Mouse (Mus musculus) left cerebral cortex, adult 2 months (tissue): ENCODE data around the gene Rnaseh1. TPM values are rescaled to one million over a fixed set of nuclear protein-coding genes. Genes with fewer than 3 reads are reported as not detected.

Source experiments
- DNase-seq, 2 experiments: peaks; one replicate each; pipeline ENCODE4 v3.0.0; 2021 to 2022; ENCODE audit warnings: low spot score in 2 of 2, mixed read lengths in 1 of 2; ENCODE audit errors: extremely low spot score in 1 of 2
- H3K27ac ChIP-seq: fragments of 200-600 bp; 2 replicates; pipeline ENCODE4 v1.8.1; 2022
- H3K4me3 ChIP-seq: fragments of 200-600 bp; 2 replicates; pipeline ENCODE4 v1.8.1; 2022
- CTCF ChIP-seq: fragments of 200-600 bp; IDR thresholded peaks from 2 replicates; pipeline ENCODE4 v1.8.1; 2022; ENCODE audit warnings: antibody characterized with exemption, mild to moderate bottlenecking, moderate library complexity
- intact Hi-C: fragments of 180-260 bp; cut with DNase I; formaldehyde crosslinking; loops from one replicate; pipeline ENCODE4 v1.15.1; 2025
- total RNA-seq, 2 experiments: library from RNA; stranded (reverse); gene quantifications; 2 replicates each; pipeline ENCODE4 v1.2.3; 2021

Gene Rnaseh1
- total RNA-seq, 2 experiments from 2014 or later, result 13.4 to 13.6 TPM

DNA sequence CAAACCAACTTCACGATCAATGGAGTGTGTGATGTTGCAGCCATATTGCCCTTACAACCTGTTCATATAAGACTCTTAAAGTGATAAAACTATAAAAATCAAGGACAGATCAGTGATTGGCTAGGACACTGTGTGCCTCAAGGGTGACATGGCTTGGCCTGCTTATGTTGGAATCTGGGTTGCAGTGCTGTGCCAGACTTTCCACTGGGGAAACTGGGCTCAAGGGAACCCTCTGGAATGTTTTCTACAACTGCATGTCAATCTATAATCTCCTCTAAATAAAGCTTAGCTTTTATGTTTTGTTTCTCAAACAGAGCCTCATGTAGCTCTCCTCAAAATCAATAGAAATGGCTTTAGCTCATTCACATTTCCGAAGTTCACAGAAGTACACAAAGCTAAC lies 25.2 kb upstream of the Rnaseh1 start:
- TF ChIP-seq CTCF, result no peak
- no peak overlapping the region for H3K27ac ChIP-seq
- H3K4me3 ChIP-seq, result no peak overlapping the region
- DNase-seq, result no peak
- intact Hi-C loops, result no loop called here

- no peak overlapping the region for H3K27ac ChIP-seq
Measured at GRCm38 (mm10) chr12:28625407-28625806, 24.0 kb upstream of the Rnaseh1 start.

GRCm38 (mm10) chr12:28627092-28627491 lies 22.3 kb upstream of the Rnaseh1 start:
- Histone ChIP-seq H3K4me3 (no peak overlapping the region), H3K27ac (no peak overlapping the region)
- intact Hi-C loops, result no loop called here
- DNase-seq, result no peak
- TF ChIP-seq CTCF, result no peak

More at GRCm38 (mm10) chr12:28625407-28625806, 24.0 kb upstream of the Rnaseh1 start:
- no peak overlapping the region for H3K4me3 ChIP-seq
- DNase-seq, result no peak
- intact Hi-C loops, result no loop called here
- no peak for TF ChIP-seq CTCF

DNA sequence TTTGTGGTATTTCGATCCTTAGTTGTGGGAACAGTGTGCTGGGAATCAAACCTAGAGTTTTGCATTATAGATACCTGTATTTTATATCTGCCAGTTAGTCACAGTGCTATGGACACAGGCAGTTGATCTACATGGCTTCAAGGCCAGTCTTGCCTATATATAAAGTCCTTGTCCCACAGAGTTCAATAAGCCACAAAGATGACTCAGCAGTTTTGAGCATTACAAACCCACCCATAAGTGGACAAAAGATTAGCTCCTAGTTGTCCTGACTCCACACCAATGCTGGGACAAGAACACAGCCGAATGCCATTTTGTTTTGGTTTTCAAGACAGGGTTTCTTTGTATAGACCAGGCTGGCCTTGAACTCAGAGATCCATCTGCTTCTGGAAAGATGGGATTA lies 21.0 kb upstream of the Rnaseh1 start:
- Histone ChIP-seq H3K4me3 (no peak overlapping the region), H3K27ac (no peak overlapping the region)
- intact Hi-C loops, result no loop called here
- TF ChIP-seq CTCF, result no peak
- DNase-seq, result no peak

- peak overlapping the region; percentile 90 for H3K27ac ChIP-seq
- intact Hi-C loops, result loop anchor here (5.0 kb wide), 1 partner anchor 43 kb away; no protein-coding TSS in a partner anchor
- no peak for DNase-seq
- no peak for TF ChIP-seq CTCF
- peak overlapping the region; percentile 79 for H3K4me3 ChIP-seq
Measured at GRCm38 (mm10) chr12:28635058-28635534, 14.3 kb upstream of the Rnaseh1 start.

- intact Hi-C loops, result loop anchor here (1.0 to 5.0 kb wide), 3 partner anchors 13 to 114 kb away; partner anchors contain the start of genes Rnaseh1 and Trappc12
- no peak for TF ChIP-seq CTCF
- H3K27ac ChIP-seq, result peak within 1 kb of the TSS; percentile 90
- peak; percentile 92 to 93 for DNase-seq
- peak within 1 kb of the TSS; percentile 79 for H3K4me3 ChIP-seq
Measured at GRCm38 (mm10) chr12:28635535-28636476, 13.6 kb upstream of the Rnaseh1 start, which contains the start of gene Rps7. Gene Rps7, minus strand, starts transcription at chr12:28635953.

DNA sequence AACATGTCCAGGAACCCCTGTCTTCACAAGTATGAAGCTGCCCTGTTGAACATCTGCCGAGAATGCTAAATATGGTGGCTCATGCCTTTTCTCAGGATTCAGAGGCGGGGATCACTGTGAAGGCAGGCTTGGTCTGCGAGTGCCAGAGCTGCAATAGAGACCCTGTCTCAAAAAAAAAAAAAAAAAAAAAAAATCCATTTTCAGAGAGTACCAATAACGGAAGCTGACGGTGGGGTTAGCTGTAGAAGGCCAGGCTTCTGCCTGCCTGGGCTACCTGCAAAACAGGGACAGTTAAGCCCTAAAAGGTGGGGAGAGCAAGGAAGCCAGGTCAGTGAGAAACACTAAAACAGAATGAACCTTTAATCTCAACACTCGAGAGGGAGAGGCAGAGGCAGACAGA lies 12.9 kb upstream of the Rnaseh1 start:
- no peak for TF ChIP-seq CTCF
- H3K4me3 ChIP-seq, result no peak overlapping the region; the same call in 1 of the 2 replicates
- no peak for DNase-seq
- intact Hi-C loops, result loop anchor here (1.0 to 5.0 kb wide), 3 partner anchors 13 to 114 kb away; partner anchors contain the start of genes Rnaseh1 and Trappc12
- no peak overlapping the region for H3K27ac ChIP-seq

DNA sequence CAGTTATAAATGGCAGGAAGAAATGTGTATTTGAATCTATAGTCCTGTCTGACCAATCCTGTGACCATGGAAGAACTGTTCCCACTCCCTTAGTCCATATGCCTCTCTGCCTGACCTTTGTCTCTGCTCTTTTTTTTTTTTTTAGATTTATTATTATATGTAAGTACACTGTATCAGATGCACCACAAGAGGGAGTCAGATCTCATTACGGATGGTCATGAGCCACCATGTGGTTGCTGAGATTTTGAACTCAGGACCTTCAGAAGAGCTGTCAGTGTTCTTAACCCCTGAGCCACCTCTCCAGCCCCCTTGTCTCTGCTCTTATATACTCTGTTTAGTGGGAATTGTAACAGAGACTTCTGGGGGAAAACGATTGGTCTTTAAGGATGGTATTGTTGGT lies 10.6 kb upstream of the Rnaseh1 start:
- TF ChIP-seq CTCF, result no peak; the same call in 1 of the 2 replicates

GRCm38 (mm10) chr12:28662628-28663027 lies 13.2 kb downstream of the Rnaseh1 start:
- no peak for DNase-seq
- TF ChIP-seq CTCF, result no peak
- Histone ChIP-seq H3K4me3 (no peak overlapping the region), H3K27ac (no peak overlapping the region)
- intact Hi-C loops, result no loop called here

More for the DNA sequence above, 10.6 kb upstream of the Rnaseh1 start:
- intact Hi-C loops, result loop anchor here (5.0 kb wide), 1 partner anchor 46 kb away; no protein-coding TSS in a partner anchor
- Histone ChIP-seq H3K27ac (no peak overlapping the region), H3K4me3 (no peak overlapping the region)
- DNase-seq, result no peak

DNA sequence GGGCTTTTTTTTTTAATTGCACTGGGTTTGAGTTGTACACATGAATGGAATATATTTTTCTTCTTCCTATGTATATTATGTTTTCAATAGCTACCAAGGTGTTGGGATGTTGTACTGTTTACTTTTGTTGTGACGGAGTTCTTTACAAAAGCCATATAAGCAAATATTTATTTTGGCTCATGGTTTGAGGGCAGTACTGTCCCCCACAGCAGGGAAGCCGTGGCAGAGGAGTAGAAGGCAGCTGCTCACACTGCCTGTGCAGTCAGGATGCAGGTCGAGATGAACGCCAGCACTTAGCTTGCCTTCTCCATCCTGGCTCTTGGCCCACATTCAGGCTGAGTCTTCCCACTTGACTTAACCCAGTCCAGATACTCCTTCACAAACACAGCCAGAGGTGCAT lies 17.3 kb downstream of the Rnaseh1 start:
- no peak for DNase-seq
- intact Hi-C loops, result no loop called here
- no peak overlapping the region for H3K27ac ChIP-seq
- no peak for TF ChIP-seq CTCF
- no peak overlapping the region for H3K4me3 ChIP-seq

DNA sequence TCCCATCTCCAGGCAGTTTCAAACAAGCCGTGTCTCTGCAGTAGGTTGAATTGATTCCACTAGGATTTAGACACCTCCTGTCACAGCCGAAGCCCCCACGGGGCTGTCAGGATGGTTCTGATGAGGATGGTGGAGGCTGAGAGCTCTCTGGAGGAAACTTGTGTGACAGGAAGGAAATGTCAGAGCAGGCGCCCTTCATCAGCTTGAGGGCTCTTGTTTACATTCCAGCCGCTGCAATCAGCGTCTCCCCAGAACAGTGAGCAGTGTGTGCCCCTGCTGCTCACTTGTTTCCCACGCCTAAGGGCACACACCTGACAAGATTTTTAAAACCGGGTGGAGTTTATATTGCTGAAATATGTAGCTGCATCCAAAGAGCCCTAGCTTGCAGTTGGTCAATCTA lies 17.9 kb downstream of the Rnaseh1 start:
- intact Hi-C loops, result no loop called here
- no peak for DNase-seq
- no peak for TF ChIP-seq CTCF

GRCm38 (mm10) chr12:28674038-28674720 lies 24.8 kb downstream of the Rnaseh1 start:
- DNase-seq, result no peak
- no peak; the same call in none of the 2 replicates for TF ChIP-seq CTCF
- H3K27ac ChIP-seq, result peak overlapping the region; percentile 97
- intact Hi-C loops, result no loop called here
- peak overlapping the region; percentile 57 for H3K4me3 ChIP-seq

More for the DNA sequence above, 17.9 kb downstream of the Rnaseh1 start:
- Histone ChIP-seq H3K27ac (no peak overlapping the region), H3K4me3 (no peak overlapping the region)
